Comparison of ENCODE assay signal across 8 mouse cellular contexts in genomic region chr12:79191701-79192100, GRCm38 (mm10). TPM values are rescaled to one million over a fixed set of nuclear protein-coding genes. Genes with fewer than 3 reads are reported as not detected.
DNase-seq lines count a peak whose midpoint lies in the region; ATAC-seq and TF ChIP-seq lines count a peak whose summit lies in the region.

No protein-coding gene starts in this region.

- peak overlapping the region; percentile 73 for H3K4me2 ChIP-seq in heart, embryonic 15.5 days
- H3K4me2 ChIP-seq in liver, postnatal 0 days (ENCODE audit: low read depth, low read length) = peak overlapping the region; percentile 93
- H3K4me2 ChIP-seq in neural tube, embryonic 13.5 days = peak overlapping the region; percentile 86

- TF ChIP-seq POLR2A in ES-Bruce4 (IDR thresholded peaks at IDR 0.05; ENCODE audit: insufficient read depth, low read length) = no peak
- TF ChIP-seq POLR2A in testis, adult 2 months (IDR thresholded peaks at IDR 0.05; ENCODE audit: control insufficient read depth, low read depth, low read length) = peak; percentile 40; the same call in 1 of the 2 replicates

- WGBS in forebrain, embryonic 10.5 days = 4% methylated on average over 14 of the region's 14 CpGs
- WGBS in heart, embryonic 15.5 days = 5% methylated on average over 14 of the region's 14 CpGs
- 5% methylated on average over 14 of the region's 14 CpGs for WGBS in liver, postnatal 0 days (ENCODE audit: insufficient replicate concordance)
- WGBS in neural tube, embryonic 13.5 days = 7% methylated on average over 14 of the region's 14 CpGs

- ATAC-seq in heart, embryonic 15.5 days (replicated peaks; ENCODE audit: insufficient number of reproducible peaks, insufficient read depth, low FRiP score, low read depth) = peak; percentile 88
- peak; percentile 82 for ATAC-seq in liver, postnatal 0 days
- peak; percentile 82 for ATAC-seq in neural tube, embryonic 13.5 days (ENCODE audit: low read depth)

- H3K9me3 ChIP-seq in ES-Bruce4 (replicated peaks; ENCODE audit: control insufficient read depth, insufficient read depth, low read length, poor library complexity, severe bottlenecking) = no peaks in the 10 kb centered on the region
- H3K9me3 ChIP-seq in forebrain, embryonic 10.5 days = no peaks in the 10 kb centered on the region
- no peaks in the 10 kb centered on the region for H3K9me3 ChIP-seq in heart, embryonic 15.5 days (replicated peaks)
- no peaks in the 10 kb centered on the region for H3K9me3 ChIP-seq in liver, postnatal 0 days (ENCODE audit: low read length)
- H3K9me3 ChIP-seq in neural tube, embryonic 13.5 days = no peaks in the 10 kb centered on the region

- H3K9ac ChIP-seq in ES-Bruce4 (ENCODE audit: low read depth, poor library complexity, severe bottlenecking) = peak overlapping the region; percentile 54
- peak overlapping the region; percentile 53 for H3K9ac ChIP-seq in heart, embryonic 15.5 days
- H3K9ac ChIP-seq in liver, postnatal 0 days (replicated peaks) = peak overlapping the region; percentile 70
- peak overlapping the region; percentile 79 for H3K9ac ChIP-seq in neural tube, embryonic 13.5 days

- peaks cover 18% of the 10 kb centered on the region for H3K36me3 ChIP-seq in ES-Bruce4 (ENCODE audit: control insufficient read depth, insufficient read depth, low read length, poor library complexity, severe bottlenecking)
- peaks cover 18% of the 10 kb centered on the region for H3K36me3 ChIP-seq in forebrain, embryonic 10.5 days (replicated peaks)
- peaks cover 16% of the 10 kb centered on the region for H3K36me3 ChIP-seq in heart, embryonic 15.5 days
- peaks cover 20% of the 10 kb centered on the region for H3K36me3 ChIP-seq in liver, postnatal 0 days (replicated peaks; ENCODE audit: insufficient read depth, low read length)
- peaks cover 18% of the 10 kb centered on the region for H3K36me3 ChIP-seq in neural tube, embryonic 13.5 days
- H3K36me3 ChIP-seq in testis, adult 2 months (ENCODE audit: control insufficient read depth, insufficient read depth, low read length) = peaks cover 5% of the 10 kb centered on the region

- no peak overlapping the region for H3K27ac ChIP-seq in ES-Bruce4 (ENCODE audit: insufficient read depth, low read length)
- H3K27ac ChIP-seq in forebrain, embryonic 10.5 days = peak overlapping the region; percentile 84
- peak overlapping the region; percentile 39; the same call in 1 of the 2 replicates for H3K27ac ChIP-seq in heart, embryonic 15.5 days
- peak overlapping the region; percentile 80 for H3K27ac ChIP-seq in liver, postnatal 0 days (ENCODE audit: low read depth)
- peak overlapping the region; percentile 75 for H3K27ac ChIP-seq in neural tube, embryonic 13.5 days (replicated peaks)
- H3K27ac ChIP-seq in testis, adult 2 months (ENCODE audit: control insufficient read depth, insufficient read depth, low read depth, low read length) = peak overlapping the region; percentile 91

- no peak for TF ChIP-seq CTCF in ES-Bruce4 (IDR thresholded peaks at IDR 0.05; ENCODE audit: low read depth, low read length)
- peak; percentile 71 for TF ChIP-seq CTCF in liver, postnatal 0 days (IDR thresholded peaks at IDR 0.05; ENCODE audit: low read depth)
- peak; percentile 16; the same call in 1 of the 2 replicates for TF ChIP-seq CTCF in testis, adult 2 months (IDR thresholded peaks at IDR 0.05; ENCODE audit: control insufficient read depth, insufficient read depth, insufficient replicate concordance, low read depth, low read length)

- H3K4me1 ChIP-seq in ES-Bruce4 (ENCODE audit: control insufficient read depth, insufficient read depth, low read length) = no peaks in the 10 kb centered on the region
- H3K4me1 ChIP-seq in forebrain, embryonic 10.5 days = peaks cover 15% of the 10 kb centered on the region
- peaks cover 13% of the 10 kb centered on the region for H3K4me1 ChIP-seq in heart, embryonic 15.5 days (replicated peaks)
- peaks cover 15% of the 10 kb centered on the region for H3K4me1 ChIP-seq in liver, postnatal 0 days (ENCODE audit: insufficient read depth)
- H3K4me1 ChIP-seq in neural tube, embryonic 13.5 days (replicated peaks) = peaks cover 23% of the 10 kb centered on the region
- peaks cover 2% of the 10 kb centered on the region; the same call in 1 of the 2 replicates for H3K4me1 ChIP-seq in testis, adult 2 months (ENCODE audit: control insufficient read depth, insufficient read depth, low read length)

- peak overlapping the region; percentile 79 for H3K4me3 ChIP-seq in ES-Bruce4 (ENCODE audit: low read depth, low read length)
- peak overlapping the region; percentile 70 for H3K4me3 ChIP-seq in forebrain, embryonic 10.5 days
- H3K4me3 ChIP-seq in heart, embryonic 15.5 days = peak overlapping the region; percentile 64
- H3K4me3 ChIP-seq in liver, postnatal 0 days (ENCODE audit: low read depth, low read length) = peak overlapping the region; percentile 74
- peak overlapping the region; percentile 53 for H3K4me3 ChIP-seq in neural tube, embryonic 13.5 days
- peak overlapping the region; percentile 98 for H3K4me3 ChIP-seq in testis, adult 2 months (ENCODE audit: control insufficient read depth, low read depth, low read length)

- H3K27me3 ChIP-seq in ES-Bruce4 (ENCODE audit: control insufficient read depth, insufficient read depth, low read length, poor library complexity, severe bottlenecking) = no peaks in the 10 kb centered on the region
- no peaks in the 10 kb centered on the region for H3K27me3 ChIP-seq in forebrain, embryonic 10.5 days (ENCODE audit: poor library complexity, severe bottlenecking)
- H3K27me3 ChIP-seq in heart, embryonic 15.5 days = no peaks in the 10 kb centered on the region
- no peaks in the 10 kb centered on the region for H3K27me3 ChIP-seq in liver, postnatal 0 days (ENCODE audit: insufficient read depth, low read length)
- H3K27me3 ChIP-seq in neural tube, embryonic 13.5 days = no peaks in the 10 kb centered on the region
- no peaks in the 10 kb centered on the region for H3K27me3 ChIP-seq in testis, adult 2 months (ENCODE audit: control insufficient read depth, insufficient read depth, low read length)

- DNase-seq in c-Kit-positive CD71-negative TER-119-negative erythroid progenitor cells, embryonic 14.5 days (ENCODE audit: low read depth) = peak; percentile 79
- DNase-seq in forebrain, embryonic 10.5 days (ENCODE audit: extremely low spot score, low spot score) = peak; percentile 83
- DNase-seq in kidney, postnatal 14 days = peak; percentile 82
- peak; percentile 85 for DNase-seq in liver, postnatal 0 days

- no peak for TF ChIP-seq EP300 in ES-Bruce4 (IDR thresholded peaks at IDR 0.05; ENCODE audit: insufficient read depth, low read depth, low read length)
- 0 out of 2 replicates have a peak, but pooled peaks have one; percentile 18 for TF ChIP-seq EP300 in liver, postnatal 0 days (IDR thresholded peaks at IDR 0.05; ENCODE audit: low read depth)

RNA-seq across cellular contexts. Expression of gene Rdh11, which starts 0.4 kb away (rescaled TPM):
- 42.1 and 43.2 TPM in 2 replicates for polyA plus RNA-seq in ES-Bruce4 (2011; ENCODE audit: insufficient read depth, insufficient read length, low read depth, missing spikeins)
- polyA plus RNA-seq in forebrain, embryonic 10.5 days (2016; fragmentation: Nextera tagmentation; extraction: Ambion mirVana) = 19.7 and 20.7 TPM in 2 replicates
- 12.8 and 15.2 TPM in 2 replicates for polyA plus RNA-seq in heart, embryonic 15.5 days (2015; fragmentation: Nextera tagmentation; extraction: Ambion mirVana)
- polyA plus RNA-seq in liver, postnatal 0 days (2015; fragmentation: Nextera tagmentation; extraction: Ambion mirVana) = 8.0 and 8.8 TPM in 2 replicates
- polyA plus RNA-seq in neural tube, embryonic 13.5 days (2015; fragmentation: Nextera tagmentation; extraction: Ambion mirVana) = 24.4 and 25.9 TPM in 2 replicates
- polyA plus RNA-seq in testis, adult 2 months (2012; rRNA removed) = 127 and 132 TPM in 2 replicates

RNA-seq across cellular contexts. Expression of gene Rdh12, which starts 17.0 kb away (rescaled TPM):
- 1.6 and 2.1 TPM in 2 replicates for polyA plus RNA-seq in ES-Bruce4 (2011; ENCODE audit: insufficient read depth, insufficient read length, low read depth, missing spikeins)
- 1.0 and 2.6 TPM in 2 replicates for polyA plus RNA-seq in forebrain, embryonic 10.5 days (2016; fragmentation: Nextera tagmentation; extraction: Ambion mirVana)
- 0.67 and 1.2 TPM in 2 replicates for polyA plus RNA-seq in heart, embryonic 15.5 days (2015; fragmentation: Nextera tagmentation; extraction: Ambion mirVana)
- polyA plus RNA-seq in liver, postnatal 0 days (2015; fragmentation: Nextera tagmentation; extraction: Ambion mirVana) = 1.6 and 1.8 TPM in 2 replicates
- 0.88 and 1.1 TPM in 2 replicates for polyA plus RNA-seq in neural tube, embryonic 13.5 days (2015; fragmentation: Nextera tagmentation; extraction: Ambion mirVana)
- 0.42 and 0.63 TPM in 2 replicates for polyA plus RNA-seq in testis, adult 2 months (2012; rRNA removed)

RNA-seq across cellular contexts. Expression of gene Vti1b, which starts 19.2 kb away (rescaled TPM):
- polyA plus RNA-seq in ES-Bruce4 (2011; ENCODE audit: insufficient read depth, insufficient read length, low read depth, missing spikeins) = 58.9 and 59.7 TPM in 2 replicates
- 90.7 and 91.4 TPM in 2 replicates for polyA plus RNA-seq in forebrain, embryonic 10.5 days (2016; fragmentation: Nextera tagmentation; extraction: Ambion mirVana)
- 83.9 and 86.6 TPM in 2 replicates for polyA plus RNA-seq in heart, embryonic 15.5 days (2015; fragmentation: Nextera tagmentation; extraction: Ambion mirVana)
- 40.9 and 43.5 TPM in 2 replicates for polyA plus RNA-seq in liver, postnatal 0 days (2015; fragmentation: Nextera tagmentation; extraction: Ambion mirVana)
- 201 and 207 TPM in 2 replicates for polyA plus RNA-seq in neural tube, embryonic 13.5 days (2015; fragmentation: Nextera tagmentation; extraction: Ambion mirVana)
- polyA plus RNA-seq in testis, adult 2 months (2012; rRNA removed) = 21.7 and 22.7 TPM in 2 replicates
